Mouse (Mus musculus) liver, embryonic 14.5 days (tissue): ENCODE measurements around the gene Hmgb1. TPM values are rescaled to one million over a fixed set of nuclear protein-coding genes. Genes with fewer than 3 reads are reported as not detected.

Source experiments
- ATAC-seq: fragments of 200-750 bp; cut with Nextera tagmentation; 2 replicates; pipeline ENCODE4 v1.8.0; 2017; ENCODE audit warnings: moderate number of reproducible peaks, mild to moderate bottlenecking, moderate library complexity; ENCODE audit not compliant: insufficient read depth
- DNase-seq, 3 experiments: peaks; one replicate each; pipeline ENCODE4 v3.0.0-alpha.2; 2012 to 2013; ENCODE audit warnings: low read depth in 3 of 3, low spot score in 3 of 3
- H3K27ac ChIP-seq: fragments of 300-500 bp; sonication (generic); 2 replicates; pipeline ENCODE4 v1.5.1; 2014; ENCODE audit warnings: moderate library complexity, mild to moderate bottlenecking, control low read depth, inconsistent platforms
- H3K27me3 ChIP-seq: fragments of 300-500 bp; sonication (generic); 2 replicates; pipeline ENCODE4 v1.6.1; 2014; ENCODE audit warnings: mild to moderate bottlenecking, low read length, moderate library complexity; ENCODE audit not compliant: control insufficient read depth, insufficient read depth
- H3K36me3 ChIP-seq: fragments of 300-500 bp; sonication (generic); replicated peaks from 2 replicates; pipeline ENCODE4 v1.6.1; 2014; ENCODE audit warnings: low read depth; ENCODE audit not compliant: control insufficient read depth, insufficient read depth
- H3K4me1 ChIP-seq, 2 experiments: fragments of 200-500 bp in 1 of 2; fragments of 300-500 bp in 1 of 2; sonication (generic) in 1 of 2; replicated peaks; 2 replicates each; pipeline ENCODE4 v1.6.1; 2012 to 2014; ENCODE audit warnings: antibody characterized with exemption in 1 of 2, inconsistent platforms in 1 of 2, low read length in 1 of 2; ENCODE audit not compliant: control insufficient read depth in 2 of 2, insufficient read depth in 2 of 2
- H3K4me2 ChIP-seq: fragments of 300-500 bp; sonication (generic); 2 replicates; pipeline ENCODE4 v1.6.1; 2014; ENCODE audit warnings: low read depth, mild to moderate bottlenecking, control low read depth, moderate library complexity
- H3K4me3 ChIP-seq, 2 experiments: fragments of 200-500 bp in 1 of 2; fragments of 300-500 bp in 1 of 2; sonication (generic) in 1 of 2; 2 replicates each; pipeline ENCODE4 v1.5.1; 2012 to 2014; ENCODE audit warnings: low read depth in 2 of 2, low read length in 2 of 2, mild to moderate bottlenecking in 2 of 2, control low read depth in 1 of 2, inconsistent platforms in 1 of 2, moderate library complexity in 1 of 2; ENCODE audit not compliant: insufficient read depth in 1 of 2
- H3K9ac ChIP-seq: fragments of 300-500 bp; sonication (generic); replicated peaks from 2 replicates; pipeline ENCODE4 v1.6.1; 2014; ENCODE audit warnings: mild to moderate bottlenecking, control low read depth, moderate library complexity
- H3K9me3 ChIP-seq: fragments of 300-500 bp; sonication (generic); 2 replicates; pipeline ENCODE4 v1.6.1; 2016; ENCODE audit warnings: low read length, mixed read lengths; ENCODE audit not compliant: control insufficient read depth
- CTCF ChIP-seq: IDR thresholded peaks from 2 replicates; pipeline ENCODE4 v1.5.1; 2016; ENCODE audit warnings: antibody characterized with exemption, low read depth, control low read depth
- EP300 ChIP-seq: IDR thresholded peaks from 2 replicates; pipeline ENCODE4 v1.6.1; 2016; ENCODE audit warnings: antibody characterized with exemption, low read depth
- WGBS: fragments of 180-500 bp; shearing (Covaris S2); extraction: QIAGEN DNeasy Blood & Tissue Kit; methylation state at CpG from one replicate; pipeline ENCODE4 v1.1.7; 2014; ENCODE audit not compliant: insufficient replicate concordance; 5-methylcytosine and 5-hydroxymethylcytosine counted together
- polyA plus RNA-seq, 2 experiments: library from polyadenylated mRNA; depleted of rRNA in 1 of 2; stranded (reverse) in 1 of 2; unstranded in 1 of 2; fragments of >200 nt; fragmentation: Nextera tagmentation in 1 of 2; extraction: Ambion mirVana in 1 of 2; gene quantifications; 2 replicates each; pipeline versions ENCODE4 v1.2.1 to v1.2.3; 2012 to 2014

The Hmgb1 gene
- polyA plus RNA-seq, 2 experiments, result 176 to 555 TPM

- H3K4me3 ChIP-seq, result no peak overlapping the region
- H3K27ac ChIP-seq, result no peak overlapping the region
- TF ChIP-seq EP300, result no peak
- TF ChIP-seq CTCF, result no peak
- H3K27me3 ChIP-seq, result no peaks in the 10 kb centered on the region
- ATAC-seq (no peak), DNase-seq (no peak)
- 68% methylated on average over 5 of the region's 5 CpGs for WGBS
- no peak overlapping the region for H3K9ac ChIP-seq
- no peaks in the 10 kb centered on the region for H3K36me3 ChIP-seq
- peaks cover 0 to 11% of the 10 kb centered on the region in 2 experiments for H3K4me1 ChIP-seq
- no peaks in the 10 kb centered on the region for H3K9me3 ChIP-seq
- H3K4me2 ChIP-seq, result no peak overlapping the region
These were observed 91.4 kb downstream of the Hmgb1 start for GRCm38 (mm10) chr5:149092926-149093325.

- peaks cover 0 to 11% of the 10 kb centered on the region in 2 experiments for H3K4me1 ChIP-seq
- ATAC-seq, result no peak
- no peaks in the 10 kb centered on the region for H3K27me3 ChIP-seq
- H3K4me3 ChIP-seq, result no peak overlapping the region
- TF ChIP-seq CTCF (no peak), EP300 (no peak)
- no peak overlapping the region for H3K27ac ChIP-seq
- H3K9ac ChIP-seq, result no peak overlapping the region
- DNase-seq, result no peak
- H3K36me3 ChIP-seq, result no peaks in the 10 kb centered on the region
- no peak overlapping the region for H3K4me2 ChIP-seq
- 55% methylated on average over 4 of the region's 4 CpGs for WGBS
- no peaks in the 10 kb centered on the region for H3K9me3 ChIP-seq
These were observed 91.8 kb downstream of the Hmgb1 start for GRCm38 (mm10) chr5:149092526-149092925.

GRCm38 (mm10) chr5:149091256-149091655 is 93.0 kb downstream of the Hmgb1 start:
- Histone ChIP-seq H3K9me3 (no peaks in the 10 kb centered on the region), H3K4me1 (peaks cover 10 to 17% of the 10 kb centered on the region in 2 experiments), H3K27ac (no peak overlapping the region), H3K4me2 (no peak overlapping the region), H3K27me3 (no peaks in the 10 kb centered on the region), H3K9ac (no peak overlapping the region), H3K4me3 (no peak overlapping the region), H3K36me3 (no peaks in the 10 kb centered on the region)
- ATAC-seq (no peak), DNase-seq (no peak)
- TF ChIP-seq EP300 (no peak), CTCF (no peak)
- WGBS, result 75% methylated on average over 14 of the region's 14 CpGs

GRCm38 (mm10) chr5:149089860-149090259 is 94.4 kb downstream of the Hmgb1 start:
- Histone ChIP-seq H3K4me1 (peaks cover 16 to 18% of the 10 kb centered on the region in 2 experiments), H3K9ac (no peak overlapping the region), H3K27ac (no peak overlapping the region), H3K4me2 (no peak overlapping the region), H3K9me3 (no peaks in the 10 kb centered on the region), H3K27me3 (no peaks in the 10 kb centered on the region), H3K36me3 (no peaks in the 10 kb centered on the region), H3K4me3 (no peak overlapping the region)
- ATAC-seq (no peak), DNase-seq (no peak)
- TF ChIP-seq EP300, result no peak
- TF ChIP-seq CTCF, result no peak
- 61% methylated on average over 2 of the region's 2 CpGs for WGBS

- Histone ChIP-seq H3K4me2 (no peak overlapping the region), H3K4me3 (no peak overlapping the region), H3K27me3 (no peaks in the 10 kb centered on the region), H3K9ac (no peak overlapping the region), H3K4me1 (peaks cover 16 to 18% of the 10 kb centered on the region in 2 experiments), H3K27ac (no peak overlapping the region), H3K9me3 (no peaks in the 10 kb centered on the region), H3K36me3 (no peaks in the 10 kb centered on the region)
- DNase-seq (no peak), ATAC-seq (no peak)
- 66% methylated on average over 5 of the region's 5 CpGs for WGBS
- no peak for TF ChIP-seq CTCF
- TF ChIP-seq EP300, result no peak
These were observed 94.8 kb downstream of the Hmgb1 start for GRCm38 (mm10) chr5:149089456-149089855.
